Mouse (Mus musculus) liver, postnatal 0 days (tissue): Measurements from ENCODE around the gene Def8.

ENCODE experiments used
- CTCF ChIP-seq: sonication (generic); IDR thresholded peaks from 2 replicates; pipeline ENCODE4 v1.5.1; 2016; ENCODE audit warnings: antibody characterized with exemption, low read depth
- EP300 ChIP-seq: IDR thresholded peaks from 2 replicates; pipeline ENCODE4 v1.6.1; 2016; ENCODE audit warnings: antibody characterized with exemption, low read depth, mild to moderate bottlenecking

DNA sequence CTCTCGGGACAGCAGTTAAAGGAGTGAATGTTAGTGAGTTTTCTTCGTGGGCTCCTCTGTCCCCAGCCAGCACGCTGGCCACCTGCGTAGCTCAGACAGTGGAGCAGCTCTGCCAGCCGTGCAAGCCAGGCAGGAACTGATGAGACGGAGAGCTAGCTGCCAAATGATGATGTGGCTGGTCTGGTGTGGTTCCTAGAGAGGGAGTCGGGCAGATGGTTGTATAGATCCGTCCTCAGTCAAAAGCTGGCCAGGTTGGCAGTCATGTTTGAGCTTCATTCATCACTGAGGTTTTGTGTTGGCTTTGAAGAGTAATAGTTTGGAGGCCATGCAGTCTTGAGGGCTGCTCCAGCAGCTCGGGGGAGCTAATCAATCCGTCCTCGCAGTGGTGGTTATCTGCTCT, 75.6 kb downstream of the Def8 start:
- TF ChIP-seq CTCF: no peak
- TF ChIP-seq EP300: no peak
